Mouse (Mus musculus): ENCODE measurements around the gene Actl6a. TPM values are rescaled to one million over a fixed set of nuclear protein-coding genes. Genes with fewer than 3 reads are reported as not detected.

The Actl6a gene
- polyA plus RNA-seq, 1 experiment from 2014 or later: 51.6 TPM

GRCm38 (mm10) chr3:32668256-32668959 lies 37.7 kb upstream of the Actl6a start:
- ATAC-seq: no peak
- H3K4me1 ChIP-seq (ENCODE audit: control insufficient read depth, insufficient read depth, low read length): no peaks in the 10 kb centered on the region
- no peaks in the 10 kb centered on the region for H3K27me3 ChIP-seq (ENCODE audit: control insufficient read depth, insufficient read depth, low read depth, low read length)
- no peak overlapping the region for H3K9ac ChIP-seq (ENCODE audit: low read depth, low read length)
- no peak overlapping the region for H3K27ac ChIP-seq (ENCODE audit: low read length)
- no peaks in the 10 kb centered on the region for H3K36me3 ChIP-seq (ENCODE audit: control insufficient read depth, insufficient read depth, low read length)
- H3K4me3 ChIP-seq (ENCODE audit: low read depth, low read length): no peak overlapping the region
- H3K9me3 ChIP-seq (replicated peaks; ENCODE audit: control insufficient read depth, low read length, poor library complexity, severe bottlenecking): no peaks in the 10 kb centered on the region
- no peak overlapping the region for H3K4me2 ChIP-seq (ENCODE audit: low read length)
- WGBS: 80% methylated on average over 9 of the region's 9 CpGs

GRCm38 (mm10) chr3:32669211-32669610 lies 36.9 kb upstream of the Actl6a start:
- no peak overlapping the region for H3K4me2 ChIP-seq (ENCODE audit: low read length)
- H3K9me3 ChIP-seq (replicated peaks; ENCODE audit: control insufficient read depth, low read length, poor library complexity, severe bottlenecking): no peaks in the 10 kb centered on the region

GRCm38 (mm10) chr3:32670196-32670595 lies 35.9 kb upstream of the Actl6a start:
- ATAC-seq: no peak
- Histone ChIP-seq H3K36me3 (ENCODE audit: control insufficient read depth, insufficient read depth, low read length) (no peaks in the 10 kb centered on the region), H3K9me3 (replicated peaks; ENCODE audit: control insufficient read depth, low read length, poor library complexity, severe bottlenecking) (no peaks in the 10 kb centered on the region), H3K27me3 (ENCODE audit: control insufficient read depth, insufficient read depth, low read depth, low read length) (no peaks in the 10 kb centered on the region), H3K4me2 (ENCODE audit: low read length) (no peak overlapping the region), H3K4me3 (ENCODE audit: low read depth, low read length) (no peak overlapping the region), H3K4me1 (ENCODE audit: control insufficient read depth, insufficient read depth, low read length) (no peaks in the 10 kb centered on the region), H3K27ac (ENCODE audit: low read length) (no peak overlapping the region), H3K9ac (ENCODE audit: low read depth, low read length) (no peak overlapping the region)
- 94% methylated on average over 4 of the region's 4 CpGs for WGBS

More at GRCm38 (mm10) chr3:32669211-32669610, 36.9 kb upstream of the Actl6a start:
- no peak overlapping the region for H3K4me3 ChIP-seq (ENCODE audit: low read depth, low read length)
- no peak overlapping the region for H3K27ac ChIP-seq (ENCODE audit: low read length)
- no peaks in the 10 kb centered on the region for H3K36me3 ChIP-seq (ENCODE audit: control insufficient read depth, insufficient read depth, low read length)
- no peak for ATAC-seq
- H3K4me1 ChIP-seq (ENCODE audit: control insufficient read depth, insufficient read depth, low read length): no peaks in the 10 kb centered on the region
- WGBS: 79% methylated on average over 6 of the region's 6 CpGs
- H3K27me3 ChIP-seq (ENCODE audit: control insufficient read depth, insufficient read depth, low read depth, low read length): no peaks in the 10 kb centered on the region
- H3K9ac ChIP-seq (ENCODE audit: low read depth, low read length): no peak overlapping the region

GRCm38 (mm10) chr3:32673151-32673550 lies 32.9 kb upstream of the Actl6a start:
- H3K27me3 ChIP-seq (ENCODE audit: control insufficient read depth, insufficient read depth, low read depth, low read length): no peaks in the 10 kb centered on the region
- ATAC-seq: no peak
- no peak overlapping the region for H3K9ac ChIP-seq (ENCODE audit: low read depth, low read length)

GRCm38 (mm10) chr3:32676393-32676792 lies 29.7 kb upstream of the Actl6a start:
- no peaks in the 10 kb centered on the region for H3K36me3 ChIP-seq (ENCODE audit: control insufficient read depth, insufficient read depth, low read length)
- H3K4me3 ChIP-seq (ENCODE audit: low read depth, low read length): no peak overlapping the region
- H3K27ac ChIP-seq (ENCODE audit: low read length): no peak overlapping the region
- H3K27me3 ChIP-seq (ENCODE audit: control insufficient read depth, insufficient read depth, low read depth, low read length): no peaks in the 10 kb centered on the region
- 93% methylated on average over 6 of the region's 6 CpGs for WGBS
- no peaks in the 10 kb centered on the region for H3K9me3 ChIP-seq (replicated peaks; ENCODE audit: control insufficient read depth, low read length, poor library complexity, severe bottlenecking)
- no peak overlapping the region for H3K4me2 ChIP-seq (ENCODE audit: low read length)
- no peak overlapping the region for H3K9ac ChIP-seq (ENCODE audit: low read depth, low read length)
- no peak for ATAC-seq
- no peaks in the 10 kb centered on the region for H3K4me1 ChIP-seq (ENCODE audit: control insufficient read depth, insufficient read depth, low read length)

More at GRCm38 (mm10) chr3:32673151-32673550, 32.9 kb upstream of the Actl6a start:
- H3K9me3 ChIP-seq (replicated peaks; ENCODE audit: control insufficient read depth, low read length, poor library complexity, severe bottlenecking): no peaks in the 10 kb centered on the region
- no peaks in the 10 kb centered on the region for H3K36me3 ChIP-seq (ENCODE audit: control insufficient read depth, insufficient read depth, low read length)
- no peak overlapping the region for H3K4me3 ChIP-seq (ENCODE audit: low read depth, low read length)
- H3K27ac ChIP-seq (ENCODE audit: low read length): no peak overlapping the region
- no peaks in the 10 kb centered on the region for H3K4me1 ChIP-seq (ENCODE audit: control insufficient read depth, insufficient read depth, low read length)
- no peak overlapping the region for H3K4me2 ChIP-seq (ENCODE audit: low read length)

- H3K9ac ChIP-seq (ENCODE audit: low read depth, low read length): no peak overlapping the region
- H3K4me3 ChIP-seq (ENCODE audit: low read depth, low read length): no peak overlapping the region
- 87% methylated on average over 11 of the region's 12 CpGs for WGBS
- no peak overlapping the region for H3K27ac ChIP-seq (ENCODE audit: low read length)
- no peak for ATAC-seq
- H3K4me1 ChIP-seq (ENCODE audit: control insufficient read depth, insufficient read depth, low read length): no peaks in the 10 kb centered on the region
- no peak overlapping the region for H3K4me2 ChIP-seq (ENCODE audit: low read length)
- H3K9me3 ChIP-seq (replicated peaks; ENCODE audit: control insufficient read depth, low read length, poor library complexity, severe bottlenecking): no peaks in the 10 kb centered on the region
- H3K36me3 ChIP-seq (ENCODE audit: control insufficient read depth, insufficient read depth, low read length): no peaks in the 10 kb centered on the region
- no peaks in the 10 kb centered on the region for H3K27me3 ChIP-seq (ENCODE audit: control insufficient read depth, insufficient read depth, low read depth, low read length)
Measured at GRCm38 (mm10) chr3:32682910-32683531, 23.1 kb upstream of the Actl6a start.

- H3K9me3 ChIP-seq (replicated peaks; ENCODE audit: control insufficient read depth, low read length, poor library complexity, severe bottlenecking): no peaks in the 10 kb centered on the region
- H3K27me3 ChIP-seq (ENCODE audit: control insufficient read depth, insufficient read depth, low read depth, low read length): no peaks in the 10 kb centered on the region
- 86% methylated on average over 3 of the region's 3 CpGs for WGBS
- no peaks in the 10 kb centered on the region for H3K4me1 ChIP-seq (ENCODE audit: control insufficient read depth, insufficient read depth, low read length)
- ATAC-seq: no peak
- no peak overlapping the region for H3K9ac ChIP-seq (ENCODE audit: low read depth, low read length)
- H3K27ac ChIP-seq (ENCODE audit: low read length): no peak overlapping the region
- no peaks in the 10 kb centered on the region for H3K36me3 ChIP-seq (ENCODE audit: control insufficient read depth, insufficient read depth, low read length)
- no peak overlapping the region for H3K4me3 ChIP-seq (ENCODE audit: low read depth, low read length)
- H3K4me2 ChIP-seq (ENCODE audit: low read length): no peak overlapping the region
Measured at GRCm38 (mm10) chr3:32684631-32685030, 21.5 kb upstream of the Actl6a start.

GRCm38 (mm10) chr3:32686537-32686936 lies 19.6 kb upstream of the Actl6a start:
- Histone ChIP-seq H3K27me3 (ENCODE audit: control insufficient read depth, insufficient read depth, low read depth, low read length) (no peaks in the 10 kb centered on the region), H3K9ac (ENCODE audit: low read depth, low read length) (no peak overlapping the region), H3K9me3 (replicated peaks; ENCODE audit: control insufficient read depth, low read length, poor library complexity, severe bottlenecking) (no peaks in the 10 kb centered on the region), H3K4me1 (ENCODE audit: control insufficient read depth, insufficient read depth, low read length) (no peaks in the 10 kb centered on the region), H3K4me3 (ENCODE audit: low read depth, low read length) (no peak overlapping the region), H3K4me2 (ENCODE audit: low read length) (no peak overlapping the region), H3K27ac (ENCODE audit: low read length) (no peak overlapping the region), H3K36me3 (ENCODE audit: control insufficient read depth, insufficient read depth, low read length) (no peaks in the 10 kb centered on the region)
- no peak for ATAC-seq
- WGBS: 75% methylated on average over 1 of the region's 1 CpGs

- Histone ChIP-seq H3K9ac (ENCODE audit: low read depth, low read length) (no peak overlapping the region), H3K9me3 (replicated peaks; ENCODE audit: control insufficient read depth, low read length, poor library complexity, severe bottlenecking) (no peaks in the 10 kb centered on the region), H3K4me1 (ENCODE audit: control insufficient read depth, insufficient read depth, low read length) (no peaks in the 10 kb centered on the region), H3K4me2 (ENCODE audit: low read length) (no peak overlapping the region), H3K27me3 (ENCODE audit: control insufficient read depth, insufficient read depth, low read depth, low read length) (no peaks in the 10 kb centered on the region), H3K36me3 (ENCODE audit: control insufficient read depth, insufficient read depth, low read length) (no peaks in the 10 kb centered on the region), H3K4me3 (ENCODE audit: low read depth, low read length) (no peak overlapping the region), H3K27ac (ENCODE audit: low read length) (no peak overlapping the region)
- 64% methylated on average over 4 of the region's 4 CpGs for WGBS
- 0 out of 2 replicates have a peak, but pooled peaks have one; percentile 11 for ATAC-seq
Measured at GRCm38 (mm10) chr3:32687156-32687555, 18.9 kb upstream of the Actl6a start.

Measured in midbrain, embryonic 16.5 days (tissue).